Mouse (Mus musculus): ENCODE data around the gene Apoc4. TPM values are rescaled to one million over a fixed set of nuclear protein-coding genes. Genes with fewer than 3 reads are reported as not detected.

The Apoc4 gene
- total RNA-seq, 2 experiments from 2014 or later: not detected

- DNase-seq: no peak
Observed at GRCm38 (mm10) chr7:19634591-19634990, 46.7 kb downstream of the Apoc4 start.

DNA sequence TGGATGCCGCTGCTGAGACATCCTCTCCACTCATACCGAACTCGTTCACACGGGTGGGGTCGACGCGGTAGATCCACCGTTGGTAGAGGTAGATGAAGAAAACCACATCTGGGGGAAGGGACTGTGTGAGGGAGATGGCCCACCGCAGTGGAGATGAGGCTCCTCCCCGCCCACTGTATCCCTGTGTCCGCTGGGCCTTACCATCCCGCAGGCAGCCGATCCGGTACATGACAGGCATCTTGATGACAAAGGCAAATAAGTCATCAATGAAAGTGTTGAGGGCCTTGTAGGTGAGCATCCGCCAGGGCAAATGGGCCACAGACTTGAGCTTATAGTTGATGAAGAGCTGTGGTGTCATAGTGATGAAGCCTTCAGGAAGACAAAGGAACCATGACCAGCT, 47.4 kb downstream of the Apoc4 start:
- no peak for DNase-seq
- intact Hi-C loops (cut with DNase I): no loop called here

More at GRCm38 (mm10) chr7:19634591-19634990, 46.7 kb downstream of the Apoc4 start:
- intact Hi-C loops (cut with DNase I): no loop called here

DNA sequence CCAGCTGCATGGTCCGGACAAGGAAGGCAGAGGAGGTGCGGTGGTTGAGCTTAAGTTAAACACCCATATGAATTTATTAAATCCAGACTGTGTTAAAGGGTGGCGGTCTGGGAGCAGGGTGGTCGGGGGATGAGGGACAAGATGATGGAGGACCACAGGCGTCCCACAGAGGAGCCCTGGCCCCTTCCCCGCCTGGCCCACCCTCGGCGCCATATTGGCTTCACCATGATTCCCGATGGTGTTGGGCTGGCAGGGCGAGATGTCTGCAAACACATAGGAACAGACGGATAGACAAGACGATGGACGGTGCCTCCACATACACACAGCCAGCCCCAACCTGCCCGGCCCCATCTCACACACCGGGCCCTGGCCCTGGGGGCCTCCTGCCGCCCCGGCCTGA, 48.1 kb downstream of the Apoc4 start:
- DNase-seq: no peak
- intact Hi-C loops (cut with DNase I): no loop called here

- intact Hi-C loops (cut with DNase I): no loop called here
- no peak for DNase-seq
Observed at GRCm38 (mm10) chr7:19632720-19633119, 48.6 kb downstream of the Apoc4 start.

DNA sequence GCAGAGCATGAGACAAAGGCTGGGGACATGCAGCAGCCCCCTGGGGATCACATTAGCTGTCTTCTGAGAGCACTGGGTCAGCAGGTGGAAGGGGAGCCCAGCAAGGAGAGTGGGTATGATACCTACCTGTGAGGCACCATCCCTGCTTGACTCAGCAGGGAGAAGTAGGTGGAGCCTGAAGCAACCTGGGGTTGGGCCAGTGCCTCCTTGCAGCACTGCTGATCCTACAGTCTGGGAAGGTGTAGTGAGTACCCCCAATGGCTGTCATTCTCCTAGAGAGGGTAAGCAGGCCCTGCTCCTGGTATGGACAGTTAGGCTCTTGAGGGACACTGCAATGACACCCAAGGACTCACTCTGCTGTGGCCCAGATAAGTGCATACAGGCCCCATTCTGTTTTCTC, 49.0 kb downstream of the Apoc4 start:
- DNase-seq: no peak
- intact Hi-C loops (cut with DNase I): no loop called here

- intact Hi-C loops (cut with DNase I): no loop called here
- DNase-seq: peak; percentile 90 to 93
Observed at GRCm38 (mm10) chr7:19629361-19629734, 51.9 kb downstream of the Apoc4 start, which contains the start of gene Relb. Gene Relb, minus strand, starts transcription at chr7:19629438.

DNA sequence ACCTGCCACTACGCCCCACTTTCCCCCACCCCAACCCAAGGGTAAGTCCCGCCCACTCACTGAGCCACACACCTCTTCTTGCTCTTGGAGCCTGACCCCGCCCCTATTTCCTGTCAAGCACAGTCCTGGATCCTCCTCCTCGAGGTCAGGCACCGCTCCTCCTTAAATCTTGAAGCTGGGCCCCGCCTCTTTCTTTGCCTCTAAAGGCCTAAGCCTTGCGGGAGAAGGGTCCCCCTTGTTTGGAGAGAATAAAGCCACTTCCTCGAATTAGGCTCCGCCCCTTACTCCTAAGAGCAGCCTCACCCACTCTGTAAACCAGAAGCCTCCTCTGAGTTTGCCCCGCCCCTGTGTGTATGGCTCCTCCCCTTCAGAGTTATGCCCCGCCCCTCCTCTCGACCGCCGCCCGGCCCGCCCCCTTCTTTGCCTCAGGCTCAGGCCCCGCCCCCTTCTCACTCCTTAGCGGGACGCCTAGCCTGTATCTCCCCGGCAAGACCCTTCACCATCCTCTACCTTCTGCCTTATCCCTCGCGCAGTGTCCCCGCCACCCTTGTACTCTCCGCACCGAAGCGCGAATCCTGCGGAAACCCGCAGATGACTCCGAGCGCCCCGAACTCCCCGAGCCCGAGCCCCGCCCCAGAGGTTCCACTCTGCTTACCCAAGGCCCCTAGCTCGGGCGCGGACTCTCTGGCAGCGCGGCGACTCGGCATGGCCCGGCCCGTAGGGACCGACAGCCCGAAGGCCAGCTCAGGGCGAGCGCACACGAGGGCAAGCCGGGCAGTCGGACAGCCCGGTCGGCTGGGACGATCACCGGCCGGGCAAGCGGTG, 52.5 kb downstream of the Apoc4 start:
- intact Hi-C loops (cut with DNase I): loop anchor here (1.0 kb wide), 1 partner anchor 36 kb away; no protein-coding TSS in a partner anchor

GRCm38 (mm10) chr7:19628192-19628535, 53.1 kb downstream of the Apoc4 start:
- intact Hi-C loops (cut with DNase I): loop anchor here (1.0 kb wide), 1 partner anchor 36 kb away; no protein-coding TSS in a partner anchor
- DNase-seq: no peak

More for the DNA sequence above, 52.5 kb downstream of the Apoc4 start:
- DNase-seq: peak; percentile 95 to 96

Other genes starting within 250 kb of the Apoc4 start
- gene Mark4, start 222.7 kb downstream of the Apoc4 start, total RNA-seq (2021): 10 to 100 TPM; 25.7 to 27.2 TPM
- gene Exoc3l2, start 218.1 kb downstream of the Apoc4 start, total RNA-seq (2021): under 1 TPM; 0.78 to 0.84 TPM
- gene Bloc1s3, start 173.1 kb downstream of the Apoc4 start, total RNA-seq (2021): 1 to 10 TPM; 2.3 to 2.5 TPM
- 10 to 100 TPM; 32.9 to 37.4 TPM for gene Trappc6a, start 173.1 kb downstream of the Apoc4 start, total RNA-seq (2021)
- gene Nkpd1, start 163.6 kb downstream of the Apoc4 start, total RNA-seq (2021): not detected
- 10 to 100 TPM; 56.0 to 59.3 TPM for gene Ppp1r37, start 118.4 kb downstream of the Apoc4 start, total RNA-seq (2021)
- gene Zfp296, start 104.2 kb downstream of the Apoc4 start, total RNA-seq (2021): under 1 TPM in 1 of 2 experiments, not detected in 1; 0.50 TPM
- gene Gemin7, start 103.9 kb downstream of the Apoc4 start, total RNA-seq (2021): 10 to 100 TPM; 44.1 to 47.8 TPM
- gene Clasrp, start 77.0 kb downstream of the Apoc4 start, total RNA-seq (2021): 10 to 100 TPM; 16.0 to 16.8 TPM
- gene Relb, start 52.0 kb downstream of the Apoc4 start, total RNA-seq (2021): 1 to 10 TPM; 5.7 to 8.9 TPM
- gene Clptm1, start 16.4 kb downstream of the Apoc4 start, total RNA-seq (2021): 10 to 100 TPM; 76.4 to 84.1 TPM
- not detected for gene Apoc2, start 3.5 kb downstream of the Apoc4 start, total RNA-seq (2021)
- not detected for gene Gm44805, start 56 bp downstream of the Apoc4 start, total RNA-seq (2021)
- 1 to 10 TPM; 1.2 to 3.3 TPM for gene Apoc1, start 11.2 kb upstream of the Apoc4 start, total RNA-seq (2021)
- gene Apoe, start 17.7 kb upstream of the Apoc4 start, total RNA-seq (2021): 100 to 1,000 TPM; 308 to 344 TPM
- gene Tomm40, start 34.0 kb upstream of the Apoc4 start, total RNA-seq (2021): 100 to 1,000 TPM in 1 of 2 experiments, 10 to 100 TPM in 1; 97.7 to 102 TPM
- 10 to 100 TPM; 33.2 to 41.7 TPM for gene Nectin2, start 69.0 kb upstream of the Apoc4 start, total RNA-seq (2021)
- gene Bcam, start 89.5 kb upstream of the Apoc4 start, total RNA-seq (2021): 100 to 1,000 TPM; 210 to 232 TPM
- gene Cblc, start 115.3 kb upstream of the Apoc4 start, total RNA-seq (2021): under 1 TPM; 0.75 to 0.81 TPM
- gene Bcl3, start 141.3 kb upstream of the Apoc4 start, total RNA-seq (2021): 1 to 10 TPM; 3.5 TPM
- not detected for gene Gm19345, start 170.5 kb upstream of the Apoc4 start, total RNA-seq (2021)
- under 1 TPM in 1 of 2 experiments, not detected in 1; 0.69 TPM for gene Ceacam16, start 179.8 kb upstream of the Apoc4 start, total RNA-seq (2021)
- gene Ceacam19, start 206.5 kb upstream of the Apoc4 start, total RNA-seq (2021): not detected
- gene Pvr, start 239.7 kb upstream of the Apoc4 start, total RNA-seq (2021): 10 to 100 TPM; 19.8 to 25.0 TPM